Mouse (Mus musculus): ENCODE data around the gene Ppp1r12b.
"Not testable (repeated sequence)": the region's sequence is repeated elsewhere in the genome, so short reads cannot be mapped to it uniquely, and the experiment has no call there.

- not testable (repeated sequence) for TF ChIP-seq USF1 (IDR thresholded peaks at IDR 0.05; ENCODE audit: low read depth, low read length); MXI1 (IDR thresholded peaks at IDR 0.05; ENCODE audit: low read depth, low read length); CTCF (conservative IDR thresholded peaks at IDR 0.05 in 1 of 2, IDR thresholded peaks at IDR 0.05 in 1 of 2; ENCODE audit: low read depth in 2 of 2, low read length in 2 of 2); MYC (IDR thresholded peaks at IDR 0.05; ENCODE audit: low read depth, low read length)
These were observed 124.9 kb downstream of the Ppp1r12b start for GRCm38 (mm10) chr1:134830881-134831280.

Measured in CH12.LX (cell line).